Comparison of ENCODE assay signal across 15 mouse cellular contexts in genomic region chr11:103923272-103923671, GRCm38 (mm10).
"Had no signal": no experiment of that assay in that cellular context is flagged by ENCODE, and none has a peak within 500 bp of the region (broad histone marks: within the 10 kb centered on the region; RNA-seq: fewer than 3 reads in every experiment).

No protein-coding gene starts in this region.

- H3K27ac ChIP-seq: kidney, embryonic 15.5 days; limb, embryonic 10.5 days; liver, embryonic 12.5 days; midbrain, embryonic 10.5 days; neural tube, embryonic 13.5 days had no signal

- H3K4me1 ChIP-seq: kidney, embryonic 15.5 days; limb, embryonic 10.5 days; liver, embryonic 12.5 days; midbrain, embryonic 10.5 days; neural tube, embryonic 13.5 days had no signal

- H3K9ac ChIP-seq: kidney, embryonic 15.5 days; liver, embryonic 12.5 days; neural tube, embryonic 13.5 days had no signal

- H3K9me3 ChIP-seq: kidney, embryonic 15.5 days; limb, embryonic 10.5 days; liver, embryonic 12.5 days; midbrain, embryonic 10.5 days; neural tube, embryonic 13.5 days had no signal

- H3K27me3 ChIP-seq: kidney, embryonic 15.5 days; liver, embryonic 12.5 days; neural tube, embryonic 13.5 days had no signal

- ATAC-seq: intestine, embryonic 16.5 days; liver, embryonic 12.5 days had no signal

- H3K4me2 ChIP-seq: kidney, embryonic 15.5 days; liver, embryonic 12.5 days; neural tube, embryonic 13.5 days had no signal

- DNase-seq: kidney, adult 2 months; kidney, postnatal 25 days; layer of hippocampus, adult 9-11 months; lung, postnatal 36 days; retina, postnatal 1 day; right cerebral cortex, postnatal 4 days; spleen, adult 18-20 months; thymus, adult 18-20 months; thymus, postnatal 25 days had no signal

- H3K4me3 ChIP-seq: kidney, embryonic 15.5 days; limb, embryonic 10.5 days; liver, embryonic 12.5 days; midbrain, embryonic 10.5 days; neural tube, embryonic 13.5 days had no signal
